Mouse (Mus musculus): ENCODE measurements at regions not wholly inside any gene's neighbourhood (a gene's known extent, or its start where the extent isn't known, plus 50 kb on each side); places are given as distances from the start of the nearest gene placed in this dataset.

GRCm38 (mm10) chr5:144668060-144668459 is 93.6 kb downstream of the Tmem130 start:
- H3K4me1 ChIP-seq = no peaks in the 10 kb centered on the region
- H3K4me3 ChIP-seq = no peak overlapping the region
- no peaks in the 10 kb centered on the region for H3K36me3 ChIP-seq
- H3K9me3 ChIP-seq (replicated peaks) = no peaks in the 10 kb centered on the region
- H3K27me3 ChIP-seq (ENCODE audit: low read depth, poor library complexity, severe bottlenecking) = no peaks in the 10 kb centered on the region; the same call in 1 of the 2 replicates
- 60% methylated on average over 3 of the region's 3 CpGs for WGBS
- DNase-seq (ENCODE audit: low spot score) = no peak
- H3K27ac ChIP-seq = no peak overlapping the region

- H3K27ac ChIP-seq = no peak overlapping the region
- no peaks in the 10 kb centered on the region for H3K36me3 ChIP-seq
- 89% methylated on average over 13 of the region's 13 CpGs for WGBS
- no peaks in the 10 kb centered on the region for H3K4me1 ChIP-seq
- no peak for DNase-seq (ENCODE audit: low spot score)
- H3K4me3 ChIP-seq = no peak overlapping the region
- no peaks in the 10 kb centered on the region for H3K27me3 ChIP-seq (ENCODE audit: low read depth, poor library complexity, severe bottlenecking)
- no peaks in the 10 kb centered on the region for H3K9me3 ChIP-seq (replicated peaks)
Observed at GRCm38 (mm10) chr5:144678815-144679750, 82.5 kb downstream of the Tmem130 start.

- no peaks in the 10 kb centered on the region for H3K27me3 ChIP-seq (ENCODE audit: low read depth, poor library complexity, severe bottlenecking)
- WGBS = 74% methylated on average over 1 of the region's 1 CpGs
- H3K27ac ChIP-seq = no peak overlapping the region
- no peaks in the 10 kb centered on the region for H3K9me3 ChIP-seq (replicated peaks)
- H3K4me3 ChIP-seq = no peak overlapping the region
- DNase-seq (ENCODE audit: low spot score) = no peak
- no peaks in the 10 kb centered on the region for H3K4me1 ChIP-seq
- H3K36me3 ChIP-seq = no peaks in the 10 kb centered on the region
Observed at GRCm38 (mm10) chr5:144684184-144684583, 77.4 kb downstream of the Tmem130 start.
